Mouse (Mus musculus) ovary, postnatal 10 days (tissue): Measurements from ENCODE around the gene Plxna2.

Experiments used
- DNase-seq: peaks from one replicate; pipeline ENCODE4 v3.0.0; 2022; ENCODE audit warnings: low spot score

Plxna2 gene

DNA sequence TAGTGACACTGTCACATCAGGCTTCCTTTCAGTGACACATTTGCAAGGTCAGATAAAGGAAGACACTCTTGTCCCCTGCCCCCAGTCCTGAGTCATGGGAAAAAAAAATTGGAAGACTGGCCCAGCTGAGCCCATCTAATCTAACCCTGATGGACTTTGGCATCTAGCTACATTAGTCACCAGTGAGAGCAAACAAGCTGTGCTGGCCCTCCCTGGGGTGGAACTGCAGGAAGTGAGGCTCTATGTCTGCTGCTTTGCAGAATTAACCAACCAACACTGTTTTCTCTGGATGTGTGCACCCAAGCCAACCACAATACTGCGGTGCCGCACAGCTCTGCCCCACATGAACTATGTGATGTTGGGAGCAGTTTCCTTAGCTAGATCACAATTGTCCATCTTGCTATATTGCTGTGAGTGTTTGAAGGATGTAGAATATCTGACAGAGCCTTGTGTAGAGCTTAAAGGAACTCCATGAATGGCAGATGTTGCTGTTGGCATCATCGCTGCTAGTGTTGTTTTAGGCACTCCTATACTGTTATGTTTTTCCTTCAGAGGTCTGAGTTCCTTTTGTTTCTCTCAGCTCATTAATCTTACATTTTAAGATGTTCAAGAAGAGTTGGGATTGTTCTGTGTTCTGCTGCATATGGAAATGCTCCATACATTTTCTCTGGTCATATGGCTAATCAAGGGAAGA, 42.6 kb downstream of the Plxna2 start:
- no peak for DNase-seq

DNA sequence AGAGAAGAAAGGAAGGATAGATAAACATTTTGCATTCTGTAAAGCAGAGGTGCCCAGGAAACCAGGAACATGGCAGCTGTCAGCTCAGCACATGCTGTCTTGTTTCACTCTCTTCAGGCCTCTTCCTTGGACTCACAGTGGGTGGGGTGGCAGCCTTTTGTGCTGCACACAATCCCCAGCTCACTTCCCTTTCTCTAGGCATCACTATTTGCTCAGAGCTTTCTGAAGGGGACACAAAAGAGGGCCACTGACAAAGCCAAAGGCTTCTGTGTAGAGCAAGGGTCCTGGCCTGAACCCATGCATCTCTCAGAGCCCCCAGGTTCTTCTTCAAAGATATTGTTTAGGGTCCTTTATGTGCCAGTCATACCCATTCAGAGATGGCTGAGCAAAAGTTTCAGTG, 45.0 kb downstream of the Plxna2 start:
- no peak for DNase-seq

DNA sequence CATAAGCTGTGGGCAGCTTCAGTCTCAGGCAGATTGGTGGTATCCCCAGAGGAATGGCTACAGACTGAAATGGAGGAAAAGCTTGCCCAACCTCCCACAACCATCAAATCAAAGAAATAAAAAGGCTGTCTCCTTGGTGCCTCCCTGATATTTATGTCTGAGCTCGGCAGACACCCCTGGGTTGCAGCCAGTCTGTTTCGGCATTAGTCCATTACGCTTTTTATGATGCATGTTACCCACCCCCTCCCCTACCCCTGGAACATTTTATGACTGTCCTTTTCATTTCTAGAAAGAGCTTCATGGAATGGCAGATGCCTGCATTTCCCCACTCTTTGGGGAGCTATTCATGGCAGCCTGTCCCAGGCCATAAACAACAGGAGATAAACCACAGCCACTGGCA, 47.7 kb downstream of the Plxna2 start:
- no peak for DNase-seq

DNA sequence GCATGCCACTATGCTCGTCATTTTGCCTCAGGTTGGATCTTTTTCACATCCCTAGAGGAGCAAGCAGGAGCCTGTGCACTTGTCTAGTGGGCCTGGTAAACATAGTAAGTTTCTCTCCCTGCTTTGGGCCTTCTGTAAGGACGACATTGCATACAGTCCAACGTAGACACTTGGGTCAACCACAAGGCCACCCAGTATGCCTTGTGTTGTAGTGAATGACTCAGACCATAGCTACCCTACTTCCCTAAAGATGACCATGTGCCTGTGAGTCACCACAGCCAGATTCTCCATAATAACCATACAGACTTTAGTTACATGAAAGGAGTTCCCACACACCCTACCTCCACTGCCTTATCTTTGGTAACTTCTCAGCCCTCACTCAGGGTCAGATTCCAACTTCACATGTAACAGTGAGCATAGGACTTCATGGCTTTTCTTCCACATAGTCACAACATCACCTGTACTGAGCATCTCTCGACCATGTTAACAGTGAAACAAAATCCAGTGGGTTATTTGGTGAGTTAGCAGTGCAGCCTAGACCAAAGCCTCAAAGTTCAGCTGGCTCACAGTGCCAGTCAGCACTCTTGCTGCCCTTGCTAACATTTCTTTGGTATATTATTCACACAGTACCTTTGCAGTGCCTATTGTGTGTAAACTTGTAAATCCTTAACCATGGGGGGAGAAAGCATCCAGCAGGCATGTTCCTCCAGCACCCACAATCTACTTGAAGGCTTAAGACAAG, 53.9 kb downstream of the Plxna2 start:
- no peak for DNase-seq

DNA sequence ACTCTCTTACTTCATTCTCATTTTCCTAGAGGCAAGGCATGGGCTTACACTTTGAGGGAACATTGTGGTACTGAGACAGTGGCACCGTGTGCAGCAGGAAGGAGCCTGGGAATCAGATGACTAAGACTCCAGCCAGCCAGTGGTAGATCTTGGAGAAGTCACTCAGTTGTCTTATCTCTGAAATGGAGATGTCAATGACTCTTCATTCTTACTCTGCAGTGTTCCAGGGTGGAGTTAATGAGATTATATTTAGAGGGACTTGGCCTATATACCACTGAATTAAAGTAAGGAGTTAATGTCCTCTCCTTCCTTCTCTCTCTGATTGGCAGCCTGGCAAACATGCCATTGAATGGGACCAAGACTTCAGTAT, 54.5 kb downstream of the Plxna2 start:
- no peak for DNase-seq

DNA sequence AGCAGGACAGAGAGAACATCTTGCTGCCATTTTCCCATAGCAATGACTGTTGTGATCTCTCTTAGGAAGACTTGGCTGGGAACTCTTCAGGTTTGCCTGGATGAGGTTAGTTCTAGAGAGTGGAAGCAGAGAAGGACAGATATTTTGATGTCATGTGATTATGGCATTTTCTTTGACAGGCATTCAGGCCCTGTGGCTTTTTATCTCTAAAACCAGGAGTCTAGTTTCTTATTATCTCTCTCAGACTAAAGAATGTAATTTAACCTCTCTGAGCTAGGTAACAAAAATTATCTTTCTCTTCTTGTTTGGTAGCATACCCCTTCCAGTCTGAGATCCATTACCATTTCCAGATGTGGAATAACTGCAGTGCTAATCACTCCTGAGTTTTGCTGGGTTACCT, 55.2 kb downstream of the Plxna2 start:
- no peak for DNase-seq

DNA sequence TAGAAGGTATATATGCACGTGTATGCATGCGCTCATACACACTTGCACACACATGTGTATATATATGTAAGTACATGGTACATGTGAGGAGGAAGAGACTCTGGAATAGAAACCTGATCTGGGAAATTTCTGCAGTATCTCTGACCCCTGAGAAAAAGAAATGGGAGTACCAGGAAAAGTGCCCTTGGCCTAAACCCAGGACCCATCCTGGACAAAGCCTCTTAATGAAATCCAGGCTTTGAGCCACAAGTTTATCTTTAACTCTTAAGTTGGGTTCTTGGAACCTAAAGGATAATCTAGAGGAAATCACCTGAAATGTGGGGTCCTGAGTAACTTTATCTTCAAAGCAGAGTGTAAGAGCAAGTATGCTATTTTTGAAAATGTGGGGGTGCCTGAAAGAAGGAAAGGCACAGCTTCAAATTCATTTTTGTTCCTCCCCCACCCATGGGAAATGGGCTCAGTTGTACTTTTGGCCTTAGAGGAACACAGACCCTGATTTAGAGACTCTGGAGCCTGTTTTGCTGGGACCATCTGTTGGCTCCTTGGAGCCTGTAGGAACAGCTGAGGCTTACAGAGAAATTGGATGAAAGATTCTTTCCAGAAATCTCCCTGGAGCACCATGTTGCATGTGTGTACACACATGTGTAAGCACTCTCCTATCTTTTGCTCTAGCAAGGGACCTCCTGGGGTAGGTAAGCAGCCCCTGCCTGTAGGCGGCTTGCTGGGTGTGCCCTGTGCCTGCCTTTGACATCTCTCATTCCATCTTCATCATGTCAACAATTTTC, 57.3 kb downstream of the Plxna2 start:
- no peak for DNase-seq

DNA sequence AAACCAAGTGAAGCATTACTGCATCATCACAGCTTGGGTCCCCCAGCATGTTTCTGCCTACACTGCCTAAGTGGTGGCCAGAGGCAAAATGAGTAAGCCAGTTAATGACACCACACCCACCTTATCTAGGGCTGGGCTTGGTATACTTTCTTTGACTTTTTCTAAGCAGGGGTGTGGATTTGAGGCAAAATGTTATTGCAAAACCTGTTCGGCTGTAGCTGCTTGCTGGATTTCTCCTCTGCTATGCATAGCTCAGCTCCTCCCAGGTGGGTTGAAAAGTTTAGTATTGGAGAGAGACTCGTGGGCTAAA, 57.8 kb downstream of the Plxna2 start:
- no peak for DNase-seq

DNA sequence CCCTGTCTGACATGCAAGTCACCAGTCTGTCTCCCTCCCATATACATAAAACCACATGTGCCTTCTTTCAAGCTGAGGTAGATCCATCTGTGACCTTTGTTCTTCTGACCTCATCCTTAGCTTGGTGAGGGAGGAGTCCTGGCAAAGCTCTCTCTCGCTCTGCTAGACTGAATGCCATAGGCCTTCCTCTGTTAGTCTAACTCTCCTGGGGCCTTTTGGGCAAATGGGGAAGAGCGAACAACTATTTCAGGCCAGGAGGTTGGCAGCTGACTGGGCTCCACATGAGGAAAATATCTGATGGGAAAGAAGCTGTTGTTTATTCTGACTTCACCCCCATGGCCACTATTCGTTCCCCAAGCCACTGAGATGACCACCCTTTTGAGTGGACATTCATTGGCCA, 59.9 kb downstream of the Plxna2 start:
- no peak for DNase-seq

DNA sequence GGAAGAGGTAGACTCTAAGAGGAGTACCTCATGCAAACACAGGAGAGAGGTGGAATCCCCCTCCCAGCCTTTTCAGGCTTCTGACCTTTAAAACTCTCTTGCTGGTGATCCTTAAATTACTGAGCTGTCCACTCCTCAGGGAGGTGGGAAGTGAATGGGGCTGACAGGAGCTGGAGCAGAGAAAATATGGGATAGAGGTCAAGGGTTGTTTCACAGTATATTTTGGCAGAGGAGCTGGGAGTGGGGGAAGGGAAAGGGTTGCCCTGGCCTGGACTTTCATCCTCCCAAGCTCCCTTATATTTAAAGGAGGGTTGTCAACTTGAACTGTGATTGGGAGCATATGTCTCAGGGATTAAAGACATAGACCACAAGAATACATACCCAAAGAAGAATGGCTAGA, 61.1 kb downstream of the Plxna2 start:
- DNase-seq, result no peak

DNA sequence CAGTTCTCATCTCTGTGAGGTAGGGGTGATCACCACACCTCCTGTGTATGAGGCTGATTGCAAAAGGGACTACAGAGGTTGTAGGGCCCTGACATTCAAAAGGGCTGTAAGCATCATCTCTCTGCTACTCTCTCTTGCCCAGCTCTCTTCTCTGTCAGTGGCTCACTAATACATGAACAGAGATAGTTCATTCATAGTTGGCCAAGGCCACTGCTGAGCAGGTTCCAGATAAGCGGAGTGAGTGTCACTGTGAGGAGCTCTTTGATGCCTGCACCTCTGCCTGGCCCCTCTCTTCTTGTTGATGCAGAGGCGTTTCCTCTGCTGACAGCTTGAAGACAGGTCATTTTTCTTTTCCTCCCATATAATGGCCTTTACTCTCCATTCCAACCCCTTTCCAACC, 62.1 kb downstream of the Plxna2 start:
- no peak for DNase-seq

DNA sequence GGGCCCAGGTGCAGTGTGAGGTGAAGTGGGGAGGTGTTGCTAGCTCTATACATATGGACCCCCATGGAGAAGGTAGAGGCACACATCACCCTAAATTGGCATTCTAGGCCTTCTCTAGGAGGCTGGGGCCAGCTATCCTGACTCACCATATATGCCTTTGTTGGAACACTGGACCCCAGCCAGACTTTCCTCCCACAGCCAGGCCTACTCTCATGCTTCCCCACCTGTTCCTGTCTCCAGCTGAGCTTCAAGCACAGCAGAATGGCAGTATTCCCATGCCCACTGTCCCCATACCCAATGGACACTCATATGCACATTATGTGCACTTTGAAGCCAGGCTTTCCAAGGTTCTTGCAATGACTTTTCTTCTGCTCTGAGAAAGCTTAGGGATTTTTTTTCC, 64.0 kb downstream of the Plxna2 start:
- no peak for DNase-seq

DNA sequence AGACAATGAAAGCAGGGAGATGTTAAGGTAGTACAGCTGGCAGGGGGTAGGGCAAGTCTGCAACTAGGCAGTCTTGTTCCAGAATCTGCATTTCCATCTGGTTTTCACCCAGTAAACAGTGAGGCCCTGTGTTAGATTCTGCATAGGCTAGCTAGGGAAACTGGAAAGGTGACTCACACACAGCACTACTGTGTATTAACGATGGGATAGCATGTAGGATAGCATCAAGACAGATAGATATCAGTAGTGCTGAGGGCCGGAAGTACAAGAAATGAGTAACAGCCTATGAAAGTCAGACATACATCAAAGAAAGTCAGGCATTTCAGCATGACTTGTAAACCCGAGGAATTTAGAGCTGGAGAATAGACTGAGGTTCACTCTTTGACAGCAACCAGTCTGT, 65.1 kb downstream of the Plxna2 start:
- no peak for DNase-seq

DNA sequence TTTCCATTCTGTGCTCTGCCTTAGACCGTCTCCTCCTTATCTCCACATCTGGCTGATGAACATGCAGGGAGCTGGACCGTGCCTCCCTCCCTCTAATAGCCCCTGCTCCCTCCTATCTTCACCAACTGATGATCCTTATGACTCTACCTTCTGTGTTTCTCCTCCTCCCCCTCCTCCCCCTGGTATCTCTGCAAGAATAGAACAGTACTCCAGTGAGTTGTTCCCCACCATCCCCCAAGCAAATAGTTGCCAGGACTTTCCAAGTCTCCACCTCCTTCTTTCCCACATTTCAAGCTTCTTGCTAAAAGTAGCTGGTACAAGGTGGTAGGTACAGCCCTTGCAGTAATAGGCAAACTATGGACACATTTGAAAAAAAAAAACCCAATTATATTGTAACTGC, 67.9 kb downstream of the Plxna2 start:
- DNase-seq, result no peak

DNA sequence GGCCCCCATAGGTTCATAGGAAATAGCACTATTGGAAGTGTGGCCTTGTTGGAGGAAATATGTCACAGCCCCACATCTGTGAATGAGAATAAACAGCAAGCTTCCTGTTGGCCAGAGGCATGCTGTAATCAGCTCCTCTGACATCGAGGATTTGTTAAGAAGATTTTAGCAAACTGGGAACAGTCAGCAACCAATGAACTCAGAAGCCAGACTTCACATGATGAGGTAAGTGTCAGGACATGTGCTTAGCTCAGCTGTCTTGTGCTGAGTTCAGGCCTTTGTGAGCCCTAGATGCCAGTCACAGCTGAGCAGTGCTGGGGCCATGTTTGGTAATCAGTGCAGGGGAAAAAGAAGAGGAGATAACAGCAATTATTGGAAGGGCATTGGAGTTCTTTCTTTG, 69.7 kb downstream of the Plxna2 start:
- no peak for DNase-seq

DNA sequence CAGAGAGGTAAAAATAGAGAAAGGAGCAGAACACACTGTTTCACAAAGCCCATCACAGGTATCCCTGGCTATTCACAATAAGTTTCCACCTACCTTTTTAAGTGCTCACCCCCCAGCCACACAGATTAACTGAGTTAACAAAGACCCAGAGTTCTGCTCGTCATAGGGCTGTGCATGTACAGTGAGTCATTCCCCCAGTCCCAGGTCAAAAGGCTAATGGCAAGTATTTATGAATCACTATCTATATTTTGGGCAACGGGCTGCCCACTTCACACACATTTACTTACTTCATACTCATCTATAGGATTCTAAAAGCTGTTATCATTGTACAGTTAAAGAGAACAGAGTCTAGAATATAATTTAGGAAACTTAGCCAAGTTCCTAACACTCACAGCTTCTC, 70.1 kb downstream of the Plxna2 start:
- no peak for DNase-seq

DNA sequence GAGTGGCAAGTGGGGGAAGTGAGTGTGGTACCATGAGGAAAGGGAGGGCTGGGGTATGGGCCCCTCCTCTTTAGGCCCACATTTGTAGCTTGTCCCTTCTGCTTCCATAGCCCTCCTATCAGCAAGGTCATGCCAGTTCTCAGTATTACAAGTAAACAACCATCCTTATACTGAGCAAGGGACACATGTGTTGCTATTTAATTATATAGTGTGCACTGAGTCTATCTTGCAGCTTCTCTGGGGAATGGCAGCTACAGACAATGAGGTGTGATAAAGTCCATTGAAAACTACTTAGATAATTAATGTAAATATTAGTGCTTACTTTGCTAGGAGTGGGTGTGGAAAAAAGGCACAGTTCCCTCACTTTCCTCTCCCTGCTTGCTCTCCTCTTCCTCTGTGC, 75.0 kb downstream of the Plxna2 start:
- no peak for DNase-seq

DNA sequence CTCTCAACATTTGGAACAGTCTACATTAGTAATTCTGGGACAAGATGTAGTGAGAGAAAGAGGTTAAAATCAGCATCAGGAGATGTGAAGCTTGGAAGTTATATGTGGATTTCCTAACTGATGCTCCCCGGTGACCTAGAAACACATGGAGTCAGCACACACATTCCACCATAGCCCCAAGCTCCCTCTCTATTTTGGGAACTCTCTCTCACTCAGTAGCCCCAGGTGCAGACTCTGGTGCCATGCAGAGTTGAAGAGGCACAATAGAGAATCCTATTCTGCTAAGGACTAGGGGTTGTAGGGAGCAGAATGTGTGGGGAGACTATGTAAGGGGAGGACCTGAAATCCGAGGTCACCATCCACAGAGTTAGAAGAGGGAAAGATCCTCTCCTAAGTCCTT, 75.5 kb downstream of the Plxna2 start:
- no peak for DNase-seq

DNA sequence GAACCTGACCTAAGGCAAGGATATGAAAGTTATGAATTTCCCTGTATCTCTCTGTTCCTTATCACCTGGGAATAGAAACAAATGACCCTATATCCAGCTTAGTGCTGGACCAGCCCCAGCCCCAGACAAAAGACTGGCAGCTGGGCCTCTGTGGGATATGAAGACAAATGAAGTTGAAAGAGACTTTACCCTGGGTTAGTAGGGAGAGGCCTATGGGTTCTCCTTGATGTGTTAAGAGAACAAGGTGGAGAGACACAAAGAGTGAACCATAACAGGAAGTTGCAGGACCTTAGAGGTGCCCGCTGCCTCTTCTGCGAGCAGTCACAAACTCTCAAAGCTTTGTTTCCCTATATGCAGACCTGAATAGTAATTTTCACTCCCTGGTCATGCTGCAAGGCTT, 76.8 kb downstream of the Plxna2 start:
- no peak for DNase-seq

DNA sequence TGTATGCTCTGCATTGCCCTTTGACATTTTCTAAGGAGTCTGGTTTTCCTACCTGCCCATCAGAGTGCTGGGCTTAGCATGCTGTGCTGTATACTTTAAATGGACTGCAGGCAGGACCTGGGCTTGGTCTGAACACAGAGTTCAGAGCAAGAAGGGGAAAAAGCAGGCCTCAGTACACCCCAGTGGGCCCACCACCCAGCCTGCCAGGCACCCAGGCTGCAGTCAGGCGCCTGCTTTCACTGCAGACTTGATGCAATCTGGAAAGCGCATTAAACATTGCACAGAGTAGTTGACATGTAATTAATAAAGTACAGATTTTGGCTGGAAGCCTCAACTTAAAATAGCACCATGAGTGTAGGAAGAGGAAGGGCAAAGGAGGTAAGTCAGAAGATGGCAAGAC, 79.4 kb downstream of the Plxna2 start:
- no peak for DNase-seq

DNA sequence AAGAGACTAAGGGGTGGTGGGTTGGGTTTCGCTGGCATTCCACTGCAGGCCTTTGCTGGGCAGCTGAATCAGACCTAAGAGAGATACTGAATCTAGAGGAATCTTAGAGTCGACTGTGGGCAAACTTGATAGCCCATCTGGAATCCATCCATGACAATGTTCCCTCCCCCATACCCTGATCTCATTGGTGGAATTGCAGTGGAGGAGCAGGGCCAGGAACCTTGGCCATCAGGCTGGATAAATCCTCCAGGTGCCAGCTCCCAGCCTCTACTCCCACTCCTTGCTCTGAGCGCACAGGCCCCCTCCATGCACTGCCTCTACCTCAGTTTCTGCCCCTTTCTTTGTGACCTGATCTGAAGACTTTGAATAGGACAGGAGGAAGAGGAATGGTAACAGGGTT, 81.3 kb downstream of the Plxna2 start:
- no peak for DNase-seq

DNA sequence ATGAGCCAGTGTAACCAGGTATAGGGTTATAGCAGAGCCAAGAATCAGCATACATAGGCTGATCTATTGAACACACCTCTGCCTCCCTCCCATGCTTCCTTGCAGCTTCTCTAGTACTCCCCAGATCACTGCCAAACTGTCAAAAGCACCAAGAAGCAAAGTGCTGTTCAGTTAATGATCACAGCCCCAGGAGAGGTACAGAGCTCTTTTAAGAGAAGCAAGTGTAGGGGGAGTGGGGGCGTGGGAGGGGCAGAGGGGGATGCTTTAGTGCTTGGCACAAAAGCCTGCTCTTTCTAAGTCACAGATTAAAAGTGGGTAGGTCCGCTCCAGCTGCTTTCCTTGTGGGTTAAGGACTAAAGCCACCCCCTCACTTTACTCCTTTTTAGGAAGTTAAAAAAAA, 85.2 kb downstream of the Plxna2 start:
- no peak for DNase-seq

DNA sequence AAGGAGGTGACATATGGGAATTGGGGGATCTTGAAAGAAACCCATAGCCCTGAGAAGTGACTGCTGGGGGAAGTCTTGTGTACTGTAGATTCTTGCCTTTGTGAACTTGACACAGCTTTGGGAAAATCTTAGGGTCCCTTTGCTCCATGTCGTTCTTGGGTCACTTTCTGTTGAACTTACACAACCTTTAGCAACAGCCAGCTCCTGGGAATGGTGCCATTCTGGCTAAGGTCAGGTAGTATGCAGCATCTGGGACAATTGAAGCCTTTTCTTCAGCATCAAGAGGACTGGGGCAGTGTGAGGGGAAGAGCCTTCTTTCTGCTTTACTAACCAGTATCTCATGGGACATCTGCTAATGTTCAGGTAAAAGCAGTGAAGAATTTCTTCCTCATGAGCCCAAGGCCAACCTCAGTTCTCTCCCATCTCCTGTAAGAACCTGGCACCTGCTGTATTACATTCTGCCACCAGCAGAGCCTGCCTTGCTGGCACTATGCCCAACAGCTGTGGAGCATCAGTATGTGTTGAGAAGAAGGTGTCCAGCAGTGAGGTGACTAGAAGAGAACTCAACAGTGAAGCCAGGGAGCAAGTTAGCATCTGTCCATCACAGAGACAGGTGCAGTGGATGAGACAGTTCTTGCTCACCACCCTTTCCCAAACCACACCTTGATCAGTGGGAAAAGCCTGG, 86.3 kb downstream of the Plxna2 start:
- no peak for DNase-seq
